Mouse (Mus musculus) ovary, adult 18-20 months (tissue): ENCODE data around the gene Il23r.
"Not testable (repeated sequence)": the region's sequence is repeated elsewhere in the genome, so short reads cannot be mapped to it uniquely, and the experiment has no call there.

Experiments used
- DNase-seq: peaks from one replicate; pipeline ENCODE4 v3.0.0; 2022; ENCODE audit warnings: low spot score, mixed read lengths

The Il23r gene

DNA sequence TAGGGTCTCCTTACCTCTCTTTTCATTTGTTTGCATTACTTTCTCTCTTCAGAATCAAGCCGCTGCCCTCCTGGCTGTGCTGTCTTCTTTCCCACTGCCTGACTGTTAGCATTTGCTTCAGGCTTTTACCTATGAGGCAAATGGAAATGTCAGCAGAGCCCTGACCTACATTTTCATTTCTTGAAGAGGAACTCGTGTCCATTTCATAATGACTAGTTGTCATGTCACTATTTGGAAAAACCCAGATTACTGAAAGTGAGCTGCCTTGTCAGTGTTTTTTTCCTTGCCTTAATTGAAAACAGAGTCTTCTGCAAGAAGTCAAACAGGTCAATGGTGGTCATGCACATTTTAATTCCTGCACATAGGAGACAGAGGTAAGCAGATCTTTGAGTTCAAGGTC, at the start of gene Il23r:
Gene Il23r, minus strand, starts transcription at position 101 of the 400 bp plus-strand sequence.
- DNase-seq: no peak

- no peak for DNase-seq
These were observed 44.1 kb upstream of the Il23r start, which contains the start of gene Tacstd2 for GRCm38 (mm10) chr6:67535777-67536054. TSS of gene Tacstd2 (minus strand) at chr6:67535796.

DNA sequence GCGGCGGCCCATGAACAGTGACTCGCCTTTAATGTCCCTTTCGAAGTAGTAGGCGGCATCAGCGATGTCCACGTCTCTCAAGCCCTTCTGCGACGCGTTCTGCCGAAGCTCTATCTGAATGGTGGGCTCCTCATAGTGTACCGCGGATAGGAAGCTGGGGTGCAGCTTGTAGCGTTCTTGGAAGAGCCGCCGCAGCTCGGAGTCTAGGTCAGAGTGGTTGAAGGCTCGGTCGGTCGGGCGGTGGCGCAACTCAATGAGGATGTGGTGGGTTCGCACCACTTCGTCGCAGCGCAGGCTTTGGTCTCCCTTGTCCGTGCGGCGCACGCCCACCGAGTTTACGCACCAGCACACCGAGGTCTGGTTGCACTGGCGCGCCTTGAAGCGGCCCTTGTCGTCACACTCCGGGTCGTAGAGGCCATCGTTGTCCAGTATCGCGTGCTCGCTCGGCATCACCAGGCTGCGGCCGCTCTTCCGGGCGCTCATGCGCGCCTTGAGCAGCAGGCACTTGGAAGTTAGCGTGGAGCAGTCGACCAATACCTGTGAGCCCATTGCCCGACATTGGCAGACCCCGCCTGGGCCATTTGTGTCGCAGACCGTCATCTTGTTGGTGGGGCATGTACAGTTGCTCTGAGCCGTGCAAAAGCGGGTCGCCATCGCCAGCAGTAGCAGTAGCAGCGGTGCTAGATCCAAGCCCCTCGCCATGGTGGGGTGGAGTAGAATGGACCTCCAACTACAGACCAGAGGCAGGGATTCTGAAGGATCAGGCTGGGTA, 43.5 kb upstream of the Il23r start:
- no peak for DNase-seq

DNA sequence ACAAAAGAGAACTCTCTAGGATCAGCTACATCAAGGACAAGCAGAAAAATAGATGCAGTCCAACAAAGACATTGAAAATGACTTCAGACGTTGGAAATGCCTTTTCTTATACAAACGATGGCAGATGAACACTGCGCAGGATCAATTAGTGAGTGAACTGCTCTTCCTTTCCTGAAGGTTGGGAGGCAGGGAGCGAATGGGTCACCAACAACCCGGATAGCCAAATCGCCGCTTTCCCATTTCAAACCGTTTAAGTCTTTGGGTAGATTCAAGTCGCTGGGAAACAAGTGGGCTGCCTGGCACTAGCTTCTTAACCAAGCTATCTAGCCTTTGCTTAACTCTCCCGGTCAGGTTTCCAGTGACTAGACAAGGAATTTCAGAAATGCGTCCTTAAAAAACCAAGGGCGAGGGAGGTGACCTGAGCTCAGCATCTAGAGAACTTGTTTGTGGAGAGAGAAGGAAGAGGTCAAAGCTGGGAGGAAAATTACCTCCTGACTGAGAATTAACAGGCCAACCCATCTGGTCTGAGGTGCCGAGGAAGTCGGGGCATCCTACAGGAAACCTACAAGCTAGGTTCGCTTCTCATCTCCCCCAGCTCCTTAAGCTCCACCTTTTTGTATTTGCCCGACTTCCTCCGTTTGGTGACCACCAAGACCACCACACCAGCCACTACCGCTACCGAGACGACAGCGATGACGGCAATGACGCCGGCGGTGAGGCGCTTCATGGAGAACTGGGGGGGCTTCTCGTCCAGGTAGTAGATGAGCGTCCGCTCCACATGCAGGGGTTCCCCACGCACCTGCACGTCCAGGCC, 42.7 kb upstream of the Il23r start:
- DNase-seq: no peak

GRCm38 (mm10) chr6:67532665-67533440, 41.2 kb upstream of the Il23r start:
- DNase-seq: no peak

- no peak for DNase-seq
These were observed 40.1 kb upstream of the Il23r start for GRCm38 (mm10) chr6:67531822-67532162.

DNA sequence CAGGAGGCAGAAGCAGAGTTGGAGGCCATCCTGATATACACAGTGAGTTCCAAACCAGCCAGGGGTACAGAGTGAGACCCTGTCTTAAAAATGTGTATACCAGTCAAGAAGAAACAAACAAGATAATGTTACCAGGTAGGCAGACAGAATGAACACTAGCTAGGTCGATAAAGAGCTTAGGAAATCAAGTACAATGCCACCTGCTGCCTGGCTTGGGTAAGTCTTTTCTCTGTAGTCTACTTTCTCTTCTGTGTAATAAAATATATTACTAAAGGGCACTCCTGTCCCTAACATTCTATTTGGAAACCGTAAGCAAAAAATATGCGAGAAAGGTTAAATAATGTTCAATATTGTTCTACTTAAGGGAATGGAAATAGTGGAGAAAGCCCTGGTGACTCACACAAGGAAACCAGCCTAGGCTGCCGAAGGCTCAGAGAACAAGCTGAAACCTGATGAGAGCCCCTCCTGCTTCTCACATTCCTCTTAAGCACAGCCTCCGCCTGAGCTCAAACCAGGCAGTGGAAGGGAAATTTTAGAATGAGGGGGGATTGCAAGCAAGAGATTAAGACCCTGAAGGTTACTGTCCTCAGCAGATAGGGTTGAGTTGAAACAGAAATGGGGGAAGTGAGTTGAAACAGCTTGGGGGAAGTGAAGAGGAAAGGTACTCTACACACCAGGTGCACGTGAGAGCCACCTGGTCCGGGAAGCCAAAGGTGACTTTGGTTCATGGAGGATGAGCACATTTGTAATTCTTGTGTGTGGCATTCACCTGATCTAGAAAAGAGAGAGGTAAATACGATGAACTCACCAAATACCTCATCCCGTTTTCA, 39.6 kb upstream of the Il23r start:
- no peak for DNase-seq

GRCm38 (mm10) chr6:67526356-67526755, 34.7 kb upstream of the Il23r start:
- no peak for DNase-seq

DNA sequence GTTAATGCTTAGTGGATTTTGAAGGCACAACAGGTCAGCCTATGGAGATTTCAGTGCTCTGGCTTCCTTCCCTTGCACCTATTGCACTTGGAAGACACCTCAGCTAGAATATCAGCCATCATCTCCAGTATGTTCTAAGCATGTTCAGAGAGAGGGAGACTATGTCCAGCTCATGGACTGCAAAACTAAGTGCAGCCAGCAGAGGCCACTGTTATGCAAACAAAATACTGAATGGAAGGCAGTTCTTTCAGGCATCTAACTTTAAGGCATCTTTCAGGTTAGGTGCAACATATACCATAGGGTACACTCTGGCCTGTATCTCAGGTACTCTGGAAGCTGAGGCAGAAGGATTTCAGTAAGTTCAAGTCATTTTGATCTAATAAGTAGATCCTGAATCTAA, 19.1 kb upstream of the Il23r start:
- DNase-seq: no peak

DNA sequence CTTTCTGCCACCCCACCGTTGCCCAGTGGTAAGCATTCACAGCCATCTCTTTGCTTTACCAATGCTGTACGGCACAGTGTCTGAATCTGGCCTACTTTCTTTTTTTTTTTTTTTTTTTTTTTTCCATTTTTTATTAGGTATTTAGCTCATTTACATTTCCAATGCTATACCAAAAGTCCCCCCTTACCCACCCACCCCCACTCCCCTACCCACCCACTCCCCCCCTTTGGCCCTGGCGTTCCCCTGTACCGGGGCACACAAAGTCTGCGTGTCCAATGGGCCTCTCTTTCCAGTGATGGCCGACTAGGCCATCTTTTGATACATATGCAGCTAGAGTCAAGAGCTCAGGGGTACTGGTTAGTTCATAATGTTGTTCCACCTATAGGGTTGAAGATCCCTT, 10.3 kb upstream of the Il23r start:
- DNase-seq: not testable (repeated sequence)

- DNase-seq: no peak
These were observed 10.6 kb downstream of the Il23r start for GRCm38 (mm10) chr6:67481012-67481411.

GRCm38 (mm10) chr6:67471242-67471641, 20.4 kb downstream of the Il23r start:
- DNase-seq: no peak

GRCm38 (mm10) chr6:67459424-67459823, 32.2 kb downstream of the Il23r start:
- no peak for DNase-seq

- DNase-seq: no peak
These were observed 40.3 kb downstream of the Il23r start for GRCm38 (mm10) chr6:67451330-67451729.

GRCm38 (mm10) chr6:67445866-67446265, 45.8 kb downstream of the Il23r start:
- DNase-seq: no peak

DNA sequence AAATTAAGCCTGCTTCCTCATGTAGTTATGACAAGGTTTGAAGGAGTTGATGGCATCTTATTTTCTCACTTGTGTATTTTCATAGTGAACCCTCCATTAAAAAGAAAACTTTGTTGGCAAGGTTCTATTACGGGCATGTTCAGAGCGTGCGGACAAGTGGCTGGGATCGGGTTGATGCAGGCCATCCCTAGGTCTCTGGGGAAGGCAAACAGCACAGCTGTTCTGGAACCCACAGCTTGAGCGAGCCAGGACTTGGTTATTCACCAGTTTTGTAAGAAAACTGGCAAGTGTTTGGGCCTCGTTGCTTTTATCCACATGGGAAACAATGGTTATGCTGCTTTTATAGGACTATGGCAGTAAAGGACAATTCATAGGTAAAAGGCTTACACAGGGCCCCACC, 48.5 kb downstream of the Il23r start:
- DNase-seq: no peak

- DNase-seq: no peak
These were observed 53.8 kb downstream of the Il23r start for GRCm38 (mm10) chr6:67437814-67438385.

DNA sequence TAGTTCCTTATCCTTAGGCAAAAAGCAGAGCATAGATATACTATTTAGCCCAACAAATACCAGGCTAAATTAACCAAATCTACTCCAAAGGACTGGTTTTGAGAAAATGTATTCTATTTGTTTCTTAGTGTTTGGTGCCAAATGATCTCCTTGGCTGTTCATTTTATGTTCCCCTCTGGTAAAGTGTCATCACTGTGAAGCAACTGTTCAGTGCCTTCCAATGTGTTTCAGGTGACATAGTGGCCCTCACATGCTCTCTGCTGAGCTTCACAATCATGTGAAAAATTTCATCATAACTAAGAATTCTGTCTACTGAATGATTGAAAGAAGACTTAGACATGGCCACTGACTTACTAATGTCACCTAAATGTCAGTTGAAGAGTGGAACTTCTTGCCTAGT, 54.6 kb downstream of the Il23r start:
- no peak for DNase-seq

- no peak for DNase-seq
These were observed 55.4 kb downstream of the Il23r start for GRCm38 (mm10) chr6:67436295-67436694.

- DNase-seq: no peak
These were observed 55.9 kb downstream of the Il23r start for GRCm38 (mm10) chr6:67435711-67436110.

- DNase-seq: no peak
These were observed 56.8 kb downstream of the Il23r start for GRCm38 (mm10) chr6:67434755-67435452.
